Mouse (Mus musculus) A20 (cell line): ENCODE data around the gene E330034G19Rik.
"Not testable (repeated sequence)": the region's sequence is repeated elsewhere in the genome, so short reads cannot be mapped to it uniquely, and the experiment has no call there.

ENCODE experiments used
- DNase-seq: peaks from one replicate; pipeline ENCODE4 v3.0.0-alpha.2; 2011; ENCODE audit warnings: low read depth, low spot score

E330034G19Rik gene

DNA sequence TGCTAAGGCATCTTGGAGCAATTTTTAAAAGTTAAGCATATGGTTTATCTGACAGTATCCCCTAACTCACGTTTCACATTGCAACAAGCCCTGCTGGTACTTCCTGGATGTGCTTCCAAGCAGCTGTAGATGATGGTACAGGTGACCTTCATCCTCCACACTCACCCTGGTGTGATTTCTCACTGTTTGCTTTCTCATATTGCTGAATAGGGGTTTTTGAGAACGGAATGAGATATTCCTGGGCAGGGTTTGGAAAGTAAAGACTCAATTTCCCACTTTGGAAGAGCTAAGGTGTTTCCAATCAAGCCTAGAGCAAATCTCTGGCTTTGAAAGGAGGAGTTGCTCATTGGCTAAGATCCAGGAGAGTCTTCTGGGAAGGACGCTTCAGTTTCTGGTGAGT is at the start of gene E330034G19Rik:
TSS of gene E330034G19Rik (plus strand) at position 301 of the 400 bp plus-strand sequence.
- no peak for DNase-seq

DNA sequence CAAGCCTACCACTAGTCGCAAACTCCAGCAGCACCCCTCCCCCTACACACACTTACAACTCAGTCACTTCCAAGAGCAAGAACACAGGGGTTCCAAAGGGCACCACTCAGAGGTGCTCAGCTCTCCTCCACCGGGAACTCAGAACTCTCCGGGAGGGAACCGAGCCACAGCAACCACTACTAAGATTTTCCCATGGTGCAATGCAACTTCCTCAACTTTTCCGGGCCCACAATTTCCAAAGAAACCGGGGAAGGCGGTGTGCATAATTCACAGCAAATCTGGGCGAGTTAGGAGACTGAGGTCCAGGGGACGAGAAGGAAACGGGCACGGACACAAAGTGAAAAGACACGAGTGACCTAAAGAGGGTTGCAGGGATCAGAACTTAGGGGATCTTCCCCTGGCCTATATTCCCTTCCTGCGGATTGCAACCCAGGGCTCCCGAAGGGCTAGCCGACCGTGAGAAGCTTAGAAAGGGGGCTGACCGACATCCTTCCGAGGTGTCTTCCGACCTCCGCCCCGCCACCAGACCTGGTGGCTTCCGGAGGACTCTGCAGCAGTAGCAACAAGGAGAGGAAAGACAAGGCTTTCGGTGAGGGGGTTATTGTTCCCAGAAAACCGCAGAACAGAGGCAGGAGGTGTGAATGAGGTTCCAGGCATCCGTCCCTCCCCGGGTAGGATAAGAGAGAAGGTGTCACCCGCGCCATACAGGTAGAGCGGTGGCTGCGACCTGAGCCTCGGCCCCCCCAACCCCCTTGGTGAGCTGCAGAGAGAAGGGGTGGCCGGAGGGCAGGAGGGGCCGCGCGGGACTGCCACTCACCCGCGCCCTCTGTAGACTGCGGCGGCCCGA is 48.5 kb upstream of the E330034G19Rik start:
- no peak for DNase-seq

DNA sequence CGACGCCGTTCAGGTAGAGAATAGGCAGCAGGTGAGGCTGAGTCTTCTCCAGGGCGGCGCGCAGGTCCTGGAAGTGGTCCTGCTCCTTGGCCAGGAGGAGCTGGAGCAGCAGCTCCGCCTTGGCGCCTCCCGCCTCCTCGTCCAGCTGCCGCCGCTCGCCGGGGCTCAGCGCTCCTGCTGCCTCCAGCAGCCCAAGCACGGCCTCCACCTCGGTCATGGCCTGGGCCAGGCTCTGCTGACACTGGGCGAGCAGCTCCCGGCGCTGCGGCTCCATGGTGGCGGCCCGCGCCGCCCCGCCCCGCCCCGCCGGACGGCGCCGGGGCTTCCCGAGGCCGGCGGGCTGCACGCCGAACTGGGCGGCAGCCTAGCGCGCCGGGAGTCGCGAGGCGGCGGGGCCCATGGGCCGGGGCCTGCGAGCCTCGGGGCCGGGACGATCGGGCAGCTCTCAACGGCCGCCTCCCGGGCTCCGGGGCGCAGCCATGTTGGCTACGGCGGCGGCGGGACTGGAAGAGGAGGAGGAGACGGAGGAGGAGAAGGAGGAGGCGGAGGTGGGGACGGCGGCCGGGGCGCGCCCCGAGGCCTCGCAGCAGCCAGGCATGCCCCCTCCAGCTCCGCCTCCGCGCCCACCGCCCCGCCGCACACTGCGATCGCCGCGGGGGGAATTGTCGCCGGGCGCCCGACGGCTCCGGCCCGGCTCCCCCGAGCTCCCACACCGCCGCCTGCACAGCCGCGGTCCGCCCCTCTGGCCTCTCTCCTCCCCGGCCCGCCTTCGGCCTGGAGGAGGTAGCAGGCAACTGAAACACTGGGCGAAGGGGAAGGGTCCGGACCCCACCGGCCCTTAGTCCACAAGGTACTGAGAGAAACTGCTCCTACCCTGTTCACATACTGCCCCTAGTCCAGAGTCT is 47.6 kb upstream of the E330034G19Rik start, which contains the start of gene Dlg5:
TSS of gene Dlg5 (minus strand) at position 744 of the 905 bp plus-strand sequence.
- DNase-seq = peak; percentile 14

DNA sequence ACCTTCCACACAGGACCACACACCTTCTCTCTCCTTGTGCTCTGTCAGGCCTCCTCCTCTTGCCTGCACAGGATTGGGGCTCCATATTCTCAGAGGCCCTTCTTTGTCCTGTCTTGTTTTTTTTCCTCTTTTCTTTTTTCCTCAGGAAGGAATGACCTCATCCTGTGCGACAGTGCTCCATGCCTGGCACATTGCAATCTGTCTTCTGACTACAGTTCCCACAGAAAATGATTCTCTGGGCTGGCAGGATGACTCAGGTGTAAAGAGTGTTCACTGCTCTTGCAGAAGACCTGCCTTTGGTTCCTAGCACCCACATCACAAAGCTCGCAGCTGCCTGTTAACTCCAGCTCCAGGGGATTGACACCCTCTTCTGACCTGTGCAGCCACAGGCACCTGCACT is 43.1 kb upstream of the E330034G19Rik start:
- DNase-seq = no peak

DNA sequence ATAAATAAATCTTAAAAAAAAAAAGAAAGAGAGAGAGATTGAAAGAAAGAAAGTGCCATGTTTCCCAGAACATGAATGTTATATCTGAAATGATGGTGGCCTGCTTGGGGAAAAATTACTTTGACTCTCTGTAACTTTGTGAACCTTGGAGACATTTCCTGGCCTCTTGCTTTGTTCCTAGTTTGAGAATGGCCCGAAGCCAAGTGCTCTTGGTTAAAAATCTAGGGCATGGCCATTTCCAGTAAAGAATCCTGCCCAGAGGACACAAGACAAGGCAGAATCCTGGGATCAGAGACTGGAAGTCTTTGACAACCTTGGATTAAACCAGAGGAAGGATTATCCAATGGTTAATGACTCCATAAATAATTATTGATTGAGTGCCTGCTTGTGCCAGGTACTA is 41.7 kb upstream of the E330034G19Rik start:
- no peak for DNase-seq

DNA sequence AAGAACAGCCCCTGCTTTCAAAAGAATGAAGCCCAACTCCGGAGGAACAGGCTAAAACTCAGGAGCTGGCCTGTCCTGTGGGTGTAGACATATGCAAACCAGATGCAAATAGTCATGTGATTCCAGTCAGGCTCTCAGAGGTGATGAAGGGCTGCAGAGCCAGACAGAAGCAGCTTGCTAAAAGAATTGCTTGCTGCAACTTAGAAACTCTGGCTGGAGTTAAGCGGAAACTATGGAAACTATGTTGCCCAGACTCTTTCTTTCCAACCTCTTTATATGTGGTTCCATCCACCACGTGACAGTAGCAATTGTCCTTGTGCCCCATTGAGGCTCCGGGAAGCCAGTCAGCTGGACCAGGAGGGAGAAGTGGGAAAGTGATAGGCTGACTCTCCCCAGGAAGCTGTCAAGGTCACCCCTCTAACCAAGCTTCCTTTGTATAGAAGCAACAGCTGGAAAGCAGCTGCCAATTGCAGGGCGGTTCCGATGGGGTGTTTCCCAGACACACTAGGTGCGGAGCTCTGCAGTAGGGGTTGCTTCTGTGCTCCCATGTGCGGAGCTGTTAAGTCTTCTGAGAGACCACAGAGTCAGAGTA is 39.3 kb upstream of the E330034G19Rik start:
- DNase-seq = no peak

DNA sequence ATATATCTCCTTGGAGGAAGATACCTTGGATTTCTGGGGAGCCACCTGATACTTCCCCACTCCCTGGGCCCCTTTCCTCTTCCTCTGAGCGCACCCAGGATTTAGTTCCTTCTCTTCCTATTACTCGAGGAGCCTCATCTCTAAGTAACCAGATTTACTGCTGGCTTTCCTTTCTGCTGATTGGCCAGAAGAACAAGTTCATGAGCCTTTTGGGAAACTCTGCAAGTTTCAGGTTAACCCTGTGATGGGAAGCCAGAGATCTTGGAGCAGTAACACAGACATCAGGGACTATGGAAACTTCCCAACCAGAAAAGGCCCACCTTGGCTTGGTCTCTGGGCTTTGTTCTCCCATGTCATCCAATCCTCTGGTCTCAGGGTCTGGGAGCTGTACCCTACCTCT is 37.1 kb upstream of the E330034G19Rik start:
- DNase-seq = no peak

DNA sequence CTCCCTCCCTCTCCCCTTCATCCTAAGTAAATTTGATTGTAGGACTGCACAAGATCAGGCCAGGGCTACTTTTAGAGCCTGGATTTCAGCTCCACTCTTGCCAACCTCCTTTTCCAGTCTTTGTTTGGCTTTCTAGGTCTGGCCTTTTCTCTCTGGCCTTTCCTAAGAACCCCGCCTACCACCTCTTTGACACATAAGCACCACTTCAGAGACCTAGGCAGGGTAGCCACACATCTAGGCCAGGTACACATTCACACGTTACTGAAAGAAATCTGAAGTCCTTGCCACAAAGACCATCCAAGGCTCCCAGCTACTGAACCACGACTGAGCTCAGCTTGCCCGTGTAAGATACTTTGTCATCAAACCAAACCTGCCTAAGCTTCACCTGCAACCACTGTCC is 32.6 kb upstream of the E330034G19Rik start:
- DNase-seq = no peak

DNA sequence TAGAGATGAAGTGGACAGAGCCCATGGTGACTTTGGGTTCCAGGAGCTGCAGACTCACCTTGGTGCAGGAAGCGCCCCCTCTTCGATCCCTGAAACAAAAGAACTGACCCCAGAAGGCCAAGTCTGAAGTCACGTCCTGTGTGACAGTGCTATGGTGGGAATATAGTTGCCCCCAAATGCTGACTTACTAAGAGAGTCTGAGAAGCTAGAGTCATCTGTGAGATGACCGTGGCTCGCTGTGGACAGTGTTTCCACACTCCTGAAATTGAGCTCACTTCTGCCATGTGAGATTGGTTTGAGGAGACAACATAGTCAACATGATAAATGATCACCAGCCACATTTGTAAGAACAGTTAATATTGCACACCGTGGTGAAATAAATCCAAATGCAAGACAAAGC is 30.6 kb upstream of the E330034G19Rik start:
- no peak for DNase-seq

DNA sequence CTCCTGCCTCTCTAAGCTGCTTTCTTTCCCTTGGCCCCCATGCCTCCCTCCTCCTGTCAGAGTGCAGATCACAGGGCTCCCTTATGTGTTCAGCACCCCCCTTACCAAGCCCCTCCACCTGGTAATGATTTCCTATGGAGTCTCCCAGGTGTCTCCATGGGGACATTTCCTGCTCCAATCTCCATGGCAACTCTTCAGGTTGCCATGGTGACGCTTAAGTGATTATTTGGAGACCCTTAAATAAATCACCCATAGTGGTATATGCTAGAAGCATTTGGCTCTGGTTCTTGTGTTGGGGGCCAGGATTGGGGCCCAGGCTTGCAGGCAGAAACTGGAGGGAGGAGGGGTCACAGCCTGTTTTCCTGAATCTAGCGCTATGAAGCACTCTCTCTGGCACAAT is 30.1 kb upstream of the E330034G19Rik start:
- no peak for DNase-seq

DNA sequence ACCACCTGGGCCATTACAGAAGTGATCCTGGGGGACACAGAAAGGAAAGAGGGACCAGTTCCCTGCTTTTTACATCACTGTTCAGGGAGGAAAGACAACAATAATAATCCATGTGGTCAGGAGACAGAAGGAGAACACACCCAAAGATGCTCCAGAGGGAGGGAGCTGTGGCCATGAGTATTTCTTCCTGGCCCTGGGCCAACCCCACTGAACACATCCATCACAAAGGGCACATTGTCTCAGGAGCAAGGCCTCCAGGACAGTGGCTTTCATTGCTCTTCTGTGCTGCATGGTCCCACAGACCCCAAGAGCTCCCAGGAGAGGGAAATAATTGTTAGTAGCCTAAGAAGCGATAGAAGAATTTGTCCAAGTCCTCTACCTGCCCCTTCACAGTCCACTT is 23.4 kb upstream of the E330034G19Rik start:
- DNase-seq = no peak

DNA sequence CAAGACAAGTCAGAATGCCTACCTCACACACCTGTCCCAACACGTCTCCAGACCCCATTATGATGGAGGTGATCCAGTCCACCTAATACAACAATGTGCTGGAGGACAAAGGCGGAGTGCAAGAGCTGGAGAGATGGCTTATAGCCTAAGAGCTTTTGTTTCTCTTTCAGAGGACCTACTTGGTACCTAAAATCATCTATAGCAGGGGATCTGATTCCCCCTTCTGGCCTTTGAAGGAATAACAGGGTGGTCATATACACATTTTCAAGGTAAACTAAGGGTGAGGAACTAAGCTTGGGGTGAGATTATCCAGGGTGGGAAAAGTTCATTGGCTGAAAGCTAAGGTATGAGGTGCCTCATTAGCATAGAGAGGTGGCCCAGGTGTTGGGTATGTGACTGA is 19.4 kb upstream of the E330034G19Rik start:
- DNase-seq = peak; percentile 67

DNA sequence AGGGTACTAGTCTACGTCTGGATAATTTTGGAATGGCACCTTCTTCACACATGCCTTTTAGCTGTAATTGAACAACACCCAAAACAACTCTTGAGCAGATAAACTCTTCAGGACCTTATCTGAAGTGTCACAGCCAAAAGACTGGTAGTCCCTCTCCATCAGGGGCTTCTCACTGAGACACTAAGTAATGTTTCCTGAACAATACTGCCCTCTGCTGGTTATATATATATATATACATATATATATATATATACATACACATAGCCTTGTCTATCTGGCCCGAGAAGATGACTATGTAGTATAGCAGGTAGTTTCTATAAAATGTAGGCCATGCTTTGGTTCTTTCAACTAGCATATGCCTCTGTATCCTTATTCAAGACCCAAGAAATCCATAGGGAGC is 17.5 kb upstream of the E330034G19Rik start:
- DNase-seq = peak; percentile 30

DNA sequence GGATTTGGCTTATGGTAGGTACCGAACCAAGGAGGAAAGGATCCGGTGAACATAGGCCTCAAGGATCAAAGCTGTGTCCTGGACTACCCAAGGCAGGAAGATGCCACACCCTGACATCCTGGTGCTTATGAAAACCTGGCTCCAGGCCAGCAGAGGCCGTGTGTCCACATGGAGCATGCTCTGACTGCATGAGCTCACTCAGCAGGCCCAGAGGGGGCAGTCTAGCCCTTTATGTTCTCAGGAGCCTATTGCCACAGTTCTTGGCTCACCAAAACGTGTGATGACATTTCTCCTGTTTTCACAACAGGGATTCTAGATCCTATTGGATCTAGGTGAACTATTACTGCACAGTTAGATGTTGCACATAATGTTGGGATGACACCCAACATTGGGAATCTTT is 11.7 kb upstream of the E330034G19Rik start:
- DNase-seq = no peak

DNA sequence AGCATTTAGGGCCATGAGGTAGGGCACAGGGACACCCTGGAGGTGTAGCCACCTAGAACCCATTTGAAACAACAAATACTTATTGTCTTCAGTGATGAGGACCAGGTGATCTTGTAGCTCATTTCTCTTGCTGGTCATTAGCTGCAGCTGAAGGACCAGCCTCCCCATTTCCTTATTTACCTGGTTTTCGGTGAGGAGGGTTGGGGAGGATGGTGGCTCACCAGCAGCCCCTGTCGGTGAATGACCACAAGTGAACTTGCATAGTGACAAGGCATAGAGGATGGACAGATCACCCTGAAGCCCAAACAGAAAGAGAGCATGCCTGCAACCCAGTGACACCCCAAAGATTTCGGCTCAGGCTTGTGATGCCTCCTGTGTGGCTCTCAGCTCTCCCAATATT is 10.7 kb upstream of the E330034G19Rik start:
- DNase-seq = no peak

DNA sequence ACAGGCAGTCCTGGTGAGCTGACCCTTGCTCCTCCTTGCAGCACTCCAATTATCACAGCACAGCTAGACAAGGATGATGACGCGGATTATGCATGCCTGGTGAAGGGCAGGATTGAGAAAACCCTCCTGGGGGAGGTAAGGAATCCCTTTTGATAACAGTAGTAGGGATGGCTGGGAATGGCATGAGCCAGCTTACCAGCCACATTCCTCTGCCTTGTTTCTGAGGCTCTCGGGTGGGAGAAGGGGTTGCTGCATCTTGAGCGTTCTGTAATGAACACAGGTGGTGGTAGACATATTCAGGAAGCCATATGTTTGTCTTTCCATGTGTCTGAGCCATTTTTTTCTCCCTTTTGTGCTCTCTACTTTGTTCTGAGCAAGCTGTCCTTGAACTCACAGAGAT is 6.9 kb upstream of the E330034G19Rik start:
- no peak for DNase-seq

DNA sequence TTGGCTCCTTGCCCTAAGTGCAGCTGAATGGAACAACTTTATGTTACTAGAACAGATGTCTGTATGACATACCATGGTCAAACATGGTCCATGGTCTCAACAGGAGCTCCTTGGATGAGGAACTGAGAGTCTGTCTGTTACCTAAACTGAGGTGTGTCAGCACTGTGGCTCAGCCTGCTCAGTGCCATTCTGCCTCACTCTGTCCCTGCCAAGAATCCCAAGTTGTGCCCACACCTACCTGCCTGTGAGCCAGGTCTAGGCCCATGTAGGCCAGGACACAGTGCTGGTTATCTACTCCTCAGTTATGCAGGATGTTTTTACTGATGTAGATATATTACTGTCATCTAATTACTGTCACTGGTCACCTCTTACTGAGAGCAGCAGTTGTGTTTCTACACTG is 2.3 kb upstream of the E330034G19Rik start:
- no peak for DNase-seq

DNA sequence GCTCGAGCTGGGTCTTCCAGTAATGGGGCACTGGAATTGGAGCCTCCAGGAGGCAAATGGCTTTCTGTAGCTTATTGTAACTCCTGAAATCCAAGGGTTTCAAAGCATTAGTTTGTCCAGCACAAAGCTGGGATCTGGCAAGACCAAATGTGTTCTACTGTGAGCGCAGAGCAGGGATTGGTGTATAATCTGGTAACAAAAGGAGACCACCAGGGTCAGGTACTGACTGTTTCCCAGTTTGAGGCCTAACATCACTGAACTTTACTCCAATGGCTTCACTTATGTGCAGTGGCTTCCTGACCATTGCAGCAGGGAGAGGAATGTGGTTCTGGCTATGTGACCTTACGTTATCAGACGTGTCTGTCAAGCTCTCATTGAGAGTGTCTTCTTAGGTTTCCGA is 617 bp downstream of the E330034G19Rik start:
- no peak for DNase-seq

DNA sequence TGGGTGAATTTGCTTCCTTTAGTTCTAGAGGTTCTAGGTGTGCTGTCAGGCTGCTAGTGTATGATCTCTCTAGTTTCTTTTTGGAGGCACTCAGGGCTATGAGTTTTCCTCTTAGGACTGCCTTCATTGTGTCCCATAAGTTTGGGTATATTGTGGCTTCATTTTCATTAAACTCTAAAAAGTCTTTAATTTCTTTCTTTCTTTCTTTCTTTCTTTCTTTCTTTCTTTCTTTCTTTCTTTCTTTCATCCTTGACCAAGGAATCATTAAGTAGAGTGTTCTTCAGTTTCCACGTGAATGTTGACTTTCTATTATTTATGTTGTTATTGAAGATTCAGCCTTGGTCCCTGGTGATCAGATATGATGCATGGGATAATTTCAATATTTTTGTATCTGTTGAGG is 9.1 kb downstream of the E330034G19Rik start:
- not testable (repeated sequence) for DNase-seq

DNA sequence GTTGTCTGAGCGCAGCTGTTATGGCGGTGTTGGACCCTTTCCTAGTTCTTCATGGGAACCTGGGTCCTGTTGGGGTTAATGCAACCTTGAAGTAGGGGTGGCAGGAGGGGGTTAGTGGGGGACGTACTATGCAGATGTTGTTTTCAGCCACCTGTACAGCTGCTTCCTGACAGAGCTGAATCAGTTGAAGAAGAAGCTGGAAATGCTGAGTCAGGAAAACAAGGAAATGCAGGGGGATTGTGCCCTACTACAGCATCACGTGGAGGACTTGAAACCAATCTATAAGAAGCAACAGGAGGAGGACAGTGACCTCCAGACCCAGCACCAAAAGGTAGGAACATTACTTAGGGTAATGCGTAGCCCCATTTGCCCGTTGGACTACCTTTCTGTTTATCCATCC is 13.7 kb downstream of the E330034G19Rik start:
- no peak for DNase-seq

DNA sequence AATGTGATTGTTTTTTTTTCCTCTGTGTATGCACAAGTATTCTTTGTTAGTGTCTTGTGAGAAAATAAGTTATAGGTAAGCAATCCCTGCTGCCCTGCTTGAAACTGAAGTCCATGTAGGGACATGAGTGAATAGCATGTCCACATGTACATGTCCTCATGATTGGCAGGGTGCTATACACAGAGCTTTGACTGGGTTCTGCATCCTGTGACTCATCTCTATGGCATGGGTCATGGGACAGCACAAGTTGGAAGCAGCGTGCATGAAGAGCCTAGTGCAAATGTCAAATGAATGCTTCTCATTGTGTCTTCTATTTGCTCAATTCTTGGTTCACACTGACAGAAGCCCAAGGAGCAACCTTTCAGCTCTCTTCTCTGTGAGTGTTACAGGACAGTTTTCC is 14.1 kb downstream of the E330034G19Rik start:
- DNase-seq = no peak

DNA sequence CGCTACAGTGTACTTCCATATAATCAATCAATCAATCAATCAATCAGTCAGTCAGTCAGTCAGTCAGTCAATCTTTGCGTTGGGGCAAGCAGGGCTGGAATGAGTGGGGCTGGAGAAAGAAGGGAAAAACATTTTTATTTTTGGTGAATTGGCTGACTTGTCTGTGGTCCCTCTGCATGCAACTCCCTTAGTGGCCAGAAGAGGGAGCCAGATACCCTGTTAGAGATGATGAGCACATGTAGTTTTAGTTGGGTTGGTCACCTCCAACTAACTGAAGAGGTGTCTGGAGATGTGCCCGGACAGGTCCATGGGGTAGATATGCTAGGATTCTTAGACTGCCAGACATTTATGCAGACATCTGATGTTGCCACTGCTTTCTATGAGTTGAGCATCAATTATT is 18.1 kb downstream of the E330034G19Rik start:
- DNase-seq = peak; percentile 75
